Mouse (Mus musculus) mature B cell (primary cell): ENCODE measurements around the gene Macrod2.

Source experiments
- in situ Hi-C: fragments of 300-500 bp; cut with MboI; formaldehyde crosslinking; loops from 2 replicates; pipeline ENCODE4 v1.14.3; 2019

The Macrod2 gene

GRCm38 (mm10) chr2:140793886-140794608 is 398.9 kb downstream of the Macrod2 start:
- in situ Hi-C loops = no loop called here

GRCm38 (mm10) chr2:140811693-140812092 is 416.6 kb downstream of the Macrod2 start:
- in situ Hi-C loops = no loop called here

GRCm38 (mm10) chr2:140819391-140820120 is 424.4 kb downstream of the Macrod2 start:
- in situ Hi-C loops = no loop called here

GRCm38 (mm10) chr2:140822378-140822777 is 427.3 kb downstream of the Macrod2 start:
- in situ Hi-C loops = no loop called here

- in situ Hi-C loops = no loop called here
Measured at GRCm38 (mm10) chr2:140826241-140826640, 431.1 kb downstream of the Macrod2 start.

- in situ Hi-C loops = no loop called here
Measured at GRCm38 (mm10) chr2:140828859-140829258, 433.8 kb downstream of the Macrod2 start.

GRCm38 (mm10) chr2:140830086-140830485 is 435.0 kb downstream of the Macrod2 start:
- in situ Hi-C loops = no loop called here

- in situ Hi-C loops = no loop called here
Measured at GRCm38 (mm10) chr2:140839371-140839770, 444.3 kb downstream of the Macrod2 start.

- in situ Hi-C loops = no loop called here
Measured at GRCm38 (mm10) chr2:140839880-140840279, 444.8 kb downstream of the Macrod2 start.

GRCm38 (mm10) chr2:140844030-140844429 is 448.9 kb downstream of the Macrod2 start:
- in situ Hi-C loops = no loop called here

- in situ Hi-C loops = no loop called here
Measured at GRCm38 (mm10) chr2:140847817-140848428, 452.8 kb downstream of the Macrod2 start.

- in situ Hi-C loops = no loop called here
Measured at GRCm38 (mm10) chr2:140853538-140853937, 458.4 kb downstream of the Macrod2 start.

- in situ Hi-C loops = no loop called here
Measured at GRCm38 (mm10) chr2:140861356-140861755, 466.2 kb downstream of the Macrod2 start.

- in situ Hi-C loops = no loop called here
Measured at GRCm38 (mm10) chr2:140862736-140863135, 467.6 kb downstream of the Macrod2 start.

GRCm38 (mm10) chr2:140865636-140866035 is 470.5 kb downstream of the Macrod2 start:
- in situ Hi-C loops = no loop called here

- in situ Hi-C loops = no loop called here
Measured at GRCm38 (mm10) chr2:140867116-140867515, 472.0 kb downstream of the Macrod2 start.

GRCm38 (mm10) chr2:140885176-140885575 is 490.1 kb downstream of the Macrod2 start:
- in situ Hi-C loops = no loop called here

- in situ Hi-C loops = no loop called here
Measured at GRCm38 (mm10) chr2:140890683-140891082, 495.6 kb downstream of the Macrod2 start.

GRCm38 (mm10) chr2:140896396-140897082 is 501.4 kb downstream of the Macrod2 start:
- in situ Hi-C loops = no loop called here

GRCm38 (mm10) chr2:140898408-140898985 is 503.4 kb downstream of the Macrod2 start:
- in situ Hi-C loops = no loop called here

GRCm38 (mm10) chr2:140905331-140905730 is 510.2 kb downstream of the Macrod2 start:
- in situ Hi-C loops = no loop called here

- in situ Hi-C loops = no loop called here
Measured at GRCm38 (mm10) chr2:140906123-140906522, 511.0 kb downstream of the Macrod2 start.
